Mouse (Mus musculus) lung, postnatal 0 days (tissue): ENCODE measurements around the gene Rrp7a. TPM values are rescaled to one million over a fixed set of nuclear protein-coding genes. Genes with fewer than 3 reads are reported as not detected.

ENCODE experiments used
- ATAC-seq: fragments of 200-750 bp; cut with Nextera tagmentation; 2 replicates; pipeline ENCODE4 v1.8.0; 2017; ENCODE audit warnings: moderate library complexity
- DNase-seq: peaks from one replicate; pipeline ENCODE4 v3.0.0-alpha.2; 2016; ENCODE audit warnings: low spot score
- H3K27ac ChIP-seq: fragments of 300-500 bp; sonication (generic); 2 replicates; pipeline ENCODE4 v1.5.1; 2014; ENCODE audit warnings: antibody characterized with exemption, mild to moderate bottlenecking, low read length, mixed read lengths
- H3K27me3 ChIP-seq: fragments of 300-500 bp; sonication (generic); replicated peaks from 2 replicates; pipeline ENCODE4 v1.6.1; 2014; ENCODE audit warnings: low read length, mixed read lengths; ENCODE audit not compliant: insufficient read depth
- H3K36me3 ChIP-seq: fragments of 300-500 bp; sonication (generic); 2 replicates; pipeline ENCODE4 v1.6.1; 2014; ENCODE audit warnings: low read length, mixed read lengths; ENCODE audit not compliant: insufficient read depth
- H3K4me1 ChIP-seq: fragments of 300-500 bp; sonication (generic); 2 replicates; pipeline ENCODE4 v1.6.1; 2014; ENCODE audit warnings: antibody characterized with exemption, low read depth, low read length, mixed read lengths; ENCODE audit not compliant: insufficient read depth
- H3K4me2 ChIP-seq: fragments of 300-500 bp; sonication (generic); replicated peaks from 2 replicates; pipeline ENCODE4 v1.6.1; 2014; ENCODE audit warnings: low read depth, mild to moderate bottlenecking, low read length, moderate library complexity, mixed read lengths
- H3K4me3 ChIP-seq: fragments of 300-500 bp; sonication (generic); 2 replicates; pipeline ENCODE4 v1.5.1; 2014; ENCODE audit warnings: low read depth, low read length
- H3K9ac ChIP-seq: fragments of 300-500 bp; sonication (generic); replicated peaks from 2 replicates; pipeline ENCODE4 v1.6.1; 2014; ENCODE audit warnings: low read depth, mild to moderate bottlenecking
- H3K9me3 ChIP-seq: fragments of 300-500 bp; sonication (generic); 2 replicates; pipeline ENCODE4 v1.6.1; 2016; ENCODE audit warnings: low read length, mixed read lengths
- CTCF ChIP-seq: IDR thresholded peaks from 2 replicates; pipeline ENCODE4 v1.5.1; 2016; ENCODE audit warnings: antibody characterized with exemption, mild to moderate bottlenecking
- EP300 ChIP-seq: IDR thresholded peaks from 2 replicates; pipeline ENCODE4 v1.6.1; 2016; ENCODE audit warnings: antibody characterized with exemption, mild to moderate bottlenecking, control low read depth
- WGBS: fragments of 180-500 bp; shearing (Covaris S2); extraction: QIAGEN DNeasy Blood & Tissue Kit; methylation state at CpG from one replicate; pipeline ENCODE4 v1.1.7; 2014; 5-methylcytosine and 5-hydroxymethylcytosine counted together
- polyA plus RNA-seq: library from polyadenylated mRNA; unstranded; fragments of >200 nt; fragmentation: Nextera tagmentation; extraction: Ambion mirVana; gene quantifications from 2 replicates; pipeline ENCODE4 v1.2.1, GENCODE M21; 2015

Gene Rrp7a
- polyA plus RNA-seq, 1 experiment from 2014 or later, result 38.2 TPM

GRCm38 (mm10) chr15:83090874-83091273, 31.7 kb downstream of the Rrp7a start:
- DNase-seq (no peak), ATAC-seq (peak; percentile 23; the same call in 1 of the 2 replicates)
- Histone ChIP-seq H3K9ac (no peak overlapping the region), H3K9me3 (no peaks in the 10 kb centered on the region), H3K36me3 (no peaks in the 10 kb centered on the region), H3K27ac (no peak overlapping the region), H3K4me1 (no peaks in the 10 kb centered on the region), H3K4me3 (no peak overlapping the region), H3K4me2 (no peak overlapping the region), H3K27me3 (no peaks in the 10 kb centered on the region)
- WGBS, result 26% methylated on average over 3 of the region's 3 CpGs
- TF ChIP-seq CTCF, result no peak
- TF ChIP-seq EP300, result no peak

GRCm38 (mm10) chr15:83089429-83089605, 33.3 kb downstream of the Rrp7a start, which contains the start of gene Serhl:
Serhl (plus strand) TSS chr15:83089506.
- H3K27me3 ChIP-seq, result no peaks in the 10 kb centered on the region
- H3K27ac ChIP-seq, result no peak within 1 kb of the TSS
- no peaks in the 10 kb centered on the region for H3K4me1 ChIP-seq
- WGBS, result 27% methylated on average over 7 of the region's 7 CpGs
- TF ChIP-seq CTCF, result no peak
- no peak for TF ChIP-seq EP300
- H3K36me3 ChIP-seq, result no peaks in the 10 kb centered on the region
- H3K9me3 ChIP-seq, result no peaks in the 10 kb centered on the region
- H3K9ac ChIP-seq, result no peak within 1 kb of the TSS
- ATAC-seq (no peak), DNase-seq (no peak)
- no peak within 1 kb of the TSS for H3K4me2 ChIP-seq
- H3K4me3 ChIP-seq, result no peak within 1 kb of the TSS

GRCm38 (mm10) chr15:83088495-83089428, 33.8 kb downstream of the Rrp7a start:
- TF ChIP-seq CTCF, result no peak
- no peak for TF ChIP-seq EP300
- no peaks in the 10 kb centered on the region for H3K4me1 ChIP-seq
- no peak overlapping the region for H3K27ac ChIP-seq
- 11% methylated on average over 27 of the region's 27 CpGs for WGBS
- H3K27me3 ChIP-seq, result no peaks in the 10 kb centered on the region
- DNase-seq (peak; percentile 38), ATAC-seq (peak; percentile 55; the same call in 1 of the 2 replicates)
- no peaks in the 10 kb centered on the region for H3K36me3 ChIP-seq
- H3K4me2 ChIP-seq, result no peak overlapping the region
- no peaks in the 10 kb centered on the region for H3K9me3 ChIP-seq
- H3K4me3 ChIP-seq, result no peak overlapping the region
- H3K9ac ChIP-seq, result no peak overlapping the region

- no peaks in the 10 kb centered on the region for H3K27me3 ChIP-seq
- no peaks in the 10 kb centered on the region for H3K4me1 ChIP-seq
- ATAC-seq, result no peak
- DNase-seq, result no peak
- no peak overlapping the region for H3K4me2 ChIP-seq
- H3K9ac ChIP-seq, result no peak overlapping the region
- 68% methylated on average over 13 of the region's 13 CpGs for WGBS
- TF ChIP-seq EP300 (no peak), CTCF (no peak)
- no peak overlapping the region for H3K4me3 ChIP-seq
- no peaks in the 10 kb centered on the region for H3K9me3 ChIP-seq
- no peak overlapping the region for H3K27ac ChIP-seq
- no peaks in the 10 kb centered on the region for H3K36me3 ChIP-seq
Observed at GRCm38 (mm10) chr15:83086636-83087328, 35.8 kb downstream of the Rrp7a start.

GRCm38 (mm10) chr15:83085901-83086300, 36.7 kb downstream of the Rrp7a start:
- no peaks in the 10 kb centered on the region for H3K27me3 ChIP-seq
- no peak overlapping the region for H3K9ac ChIP-seq
- TF ChIP-seq EP300 (no peak), CTCF (peak; percentile 73)
- H3K4me3 ChIP-seq, result no peak overlapping the region
- no peaks in the 10 kb centered on the region for H3K9me3 ChIP-seq
- H3K4me2 ChIP-seq, result no peak overlapping the region
- no peak overlapping the region for H3K27ac ChIP-seq
- H3K4me1 ChIP-seq, result no peaks in the 10 kb centered on the region
- ATAC-seq (no peak; the same call in 1 of the 2 replicates), DNase-seq (peak; percentile 47)
- H3K36me3 ChIP-seq, result no peaks in the 10 kb centered on the region
- 29% methylated on average over 7 of the region's 7 CpGs for WGBS

- H3K4me3 ChIP-seq, result no peak overlapping the region
- H3K9me3 ChIP-seq, result no peaks in the 10 kb centered on the region
- TF ChIP-seq EP300, result no peak
- TF ChIP-seq CTCF, result no peak
- no peaks in the 10 kb centered on the region for H3K27me3 ChIP-seq
- H3K9ac ChIP-seq, result no peak overlapping the region
- ATAC-seq (no peak), DNase-seq (no peak)
- no peaks in the 10 kb centered on the region for H3K4me1 ChIP-seq
- H3K27ac ChIP-seq, result no peak overlapping the region
- WGBS, result 60% methylated on average over 13 of the region's 13 CpGs
- H3K36me3 ChIP-seq, result no peaks in the 10 kb centered on the region
- H3K4me2 ChIP-seq, result no peak overlapping the region
Observed at GRCm38 (mm10) chr15:83084022-83084640, 38.5 kb downstream of the Rrp7a start.
